Mouse (Mus musculus): ENCODE measurements at regions not wholly inside any gene's neighbourhood (a gene's known extent, or its start where the extent isn't known, plus 50 kb on each side); places are given as distances from the start of the nearest gene placed in this dataset.

GRCm38 (mm10) chr12:9261662-9262061 lies 231.9 kb downstream of the Ttc32 start:
- no peak for DNase-seq (ENCODE audit: low read depth, low spot score)

- DNase-seq (ENCODE audit: low read depth, low spot score), result no peak
These were observed 236.4 kb downstream of the Ttc32 start for GRCm38 (mm10) chr12:9266221-9266620.

DNA sequence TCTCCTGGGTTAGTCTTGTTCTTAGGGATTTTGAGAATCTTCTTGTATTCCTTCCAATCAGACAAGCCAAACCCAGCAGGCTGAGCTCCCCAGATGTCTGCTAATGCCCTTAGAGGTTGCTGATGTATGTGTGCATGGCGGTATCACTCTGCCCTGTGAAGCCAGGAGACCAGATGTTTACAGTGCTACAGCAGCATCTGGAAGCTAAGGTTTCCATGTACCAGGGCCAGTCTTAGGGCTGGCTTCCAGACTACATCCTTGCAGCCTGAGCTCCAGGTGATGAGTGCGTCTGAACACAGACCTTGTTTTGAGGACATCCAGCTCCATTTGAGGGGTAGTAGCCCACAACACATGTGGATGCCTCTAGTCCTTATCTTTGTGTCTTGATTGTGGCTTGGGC lies 241.7 kb downstream of the Ttc32 start:
- DNase-seq (ENCODE audit: low read depth, low spot score), result no peak

DNA sequence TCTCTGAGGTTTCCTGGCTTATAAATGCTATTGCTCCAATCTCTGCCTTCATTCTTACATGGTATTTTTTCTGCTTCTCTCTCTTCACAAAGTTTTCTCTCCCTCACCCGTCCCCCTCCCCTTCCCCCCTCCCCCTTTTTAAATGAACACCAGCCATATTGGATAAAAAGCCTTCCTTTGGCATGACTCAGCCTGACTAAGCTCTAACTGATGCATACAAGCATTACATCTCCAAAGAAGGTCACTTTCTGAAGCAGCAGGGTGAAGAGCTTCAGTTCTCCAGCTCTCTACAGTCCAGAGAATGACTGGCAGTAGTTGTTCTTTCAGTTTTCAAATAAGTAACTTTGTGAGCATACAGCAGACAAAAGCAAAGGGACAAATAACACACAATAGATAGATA lies 244.4 kb downstream of the Ttc32 start:
- peak; percentile 70 for DNase-seq (ENCODE audit: low read depth, low spot score)

DNA sequence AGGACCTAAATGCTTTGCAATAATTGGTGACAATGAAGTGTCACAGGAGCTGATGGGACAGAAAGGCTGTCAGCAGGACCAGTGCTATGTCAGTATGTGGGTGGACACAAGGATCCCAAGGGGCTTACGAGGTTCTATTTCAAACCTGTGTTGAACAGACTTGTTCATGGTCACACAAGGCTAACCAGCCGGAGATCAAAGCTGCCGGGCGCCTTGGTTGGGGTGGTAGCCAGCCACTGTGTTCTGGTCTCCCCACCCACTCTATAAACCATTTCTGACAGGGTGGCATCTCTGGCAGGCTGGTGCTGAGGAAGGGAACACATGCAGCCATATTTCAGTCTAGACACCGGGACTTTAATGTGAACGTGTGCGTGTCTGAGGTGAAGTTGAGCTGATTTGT lies 245.9 kb downstream of the Ttc32 start:
- DNase-seq (ENCODE audit: low read depth, low spot score), result no peak

GRCm38 (mm10) chr12:9278735-9279134 lies 248.9 kb downstream of the Ttc32 start:
- DNase-seq (ENCODE audit: low read depth, low spot score), result no peak

GRCm38 (mm10) chr12:9279893-9280605 lies 250.3 kb downstream of the Ttc32 start:
- DNase-seq (ENCODE audit: low read depth, low spot score), result no peak

DNA sequence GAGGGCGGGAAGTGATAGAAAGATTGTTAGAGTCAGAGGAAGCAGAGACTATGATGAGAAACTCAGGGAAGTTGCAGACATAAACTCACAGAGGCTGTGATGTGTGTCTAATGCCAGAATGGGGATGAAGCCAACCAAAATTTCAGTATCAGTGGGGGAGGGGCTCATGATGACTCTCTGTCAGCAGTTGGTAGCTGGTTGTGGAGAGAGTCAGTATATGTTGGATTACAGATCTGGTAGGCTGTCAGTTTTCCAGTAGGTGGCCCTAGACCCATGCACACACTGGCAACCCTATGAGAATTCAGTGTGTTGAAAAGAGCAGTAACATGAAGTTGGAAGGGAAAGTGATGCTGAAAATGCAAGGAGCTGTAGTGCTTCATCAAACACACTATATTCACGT lies 257.5 kb downstream of the Ttc32 start:
- peak; percentile 50 for DNase-seq (ENCODE audit: low read depth, low spot score)

DNA sequence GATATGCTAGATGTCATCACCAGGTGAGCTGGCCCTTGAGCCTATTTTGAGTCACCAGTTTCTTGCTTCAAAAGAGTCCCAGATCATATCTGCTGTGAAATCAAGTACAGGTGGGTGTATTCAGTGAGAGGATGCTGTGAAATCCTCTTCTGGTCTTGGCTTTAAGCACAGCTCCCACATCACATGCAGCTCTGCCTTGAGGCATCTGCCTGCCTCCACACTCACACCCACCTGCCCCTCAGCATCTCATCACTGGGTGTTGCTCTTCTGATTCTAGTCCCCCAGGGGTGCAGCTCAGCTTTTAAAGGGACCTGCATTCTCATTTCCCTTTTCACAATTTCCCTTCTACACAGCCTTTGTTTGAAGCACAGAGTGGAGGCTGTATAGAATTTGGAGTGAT lies 262.9 kb downstream of the Ttc32 start:
- DNase-seq (ENCODE audit: low read depth, low spot score), result no peak

GRCm38 (mm10) chr12:9295211-9295610 lies 265.4 kb downstream of the Ttc32 start:
- DNase-seq (ENCODE audit: low read depth, low spot score), result no peak

GRCm38 (mm10) chr12:9298848-9299655 lies 269.3 kb downstream of the Ttc32 start:
- peak; percentile 91 for DNase-seq (ENCODE audit: low read depth, low spot score)

DNA sequence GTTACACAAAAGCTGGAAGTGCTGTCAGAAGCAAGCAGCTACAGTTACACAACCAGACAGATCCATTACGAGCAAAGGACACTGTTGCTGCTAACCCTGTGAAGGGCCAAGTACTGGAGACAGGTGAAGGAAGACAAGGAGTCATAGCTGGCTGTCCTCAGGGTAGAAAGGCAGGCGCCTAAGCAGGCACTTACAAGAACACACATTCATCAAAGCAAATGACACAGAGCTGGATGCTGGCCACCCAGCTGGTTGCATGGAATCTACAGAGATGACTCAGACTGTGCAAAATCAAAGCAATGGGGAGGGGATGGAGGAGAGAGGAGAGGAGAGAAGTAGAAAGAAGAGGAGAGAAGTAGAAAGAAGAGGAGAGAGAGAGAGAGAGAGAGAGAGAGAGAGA lies 265.8 kb upstream of the Osr1 start:
- DNase-seq (ENCODE audit: low read depth, low spot score), result peak; percentile 98

- peak; percentile 68 for DNase-seq (ENCODE audit: low read depth, low spot score)
These were observed 231.8 kb upstream of the Osr1 start for GRCm38 (mm10) chr12:9337891-9338672.

DNA sequence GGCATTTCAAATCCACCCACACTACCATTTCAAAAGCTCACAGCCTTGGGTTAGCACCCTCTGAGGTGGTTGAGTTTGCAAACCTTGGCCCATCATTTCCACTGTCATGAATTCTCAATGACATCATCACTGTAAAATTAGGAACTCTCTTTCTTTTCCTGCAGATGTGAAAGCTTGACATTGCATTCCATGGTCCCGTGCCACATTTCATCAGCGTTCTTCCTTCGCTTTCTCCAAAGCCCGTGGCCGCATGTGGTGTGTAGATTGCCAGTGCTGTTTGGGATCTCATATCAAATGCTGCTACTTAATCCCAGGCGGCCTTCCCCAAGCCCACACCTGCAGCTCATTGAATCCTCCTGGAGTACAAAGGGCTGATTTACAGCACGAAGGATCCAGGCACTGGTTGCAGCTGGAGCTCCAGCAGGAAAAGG lies 231.1 kb upstream of the Osr1 start:
- peak; percentile 75 for DNase-seq (ENCODE audit: low read depth, low spot score)

DNA sequence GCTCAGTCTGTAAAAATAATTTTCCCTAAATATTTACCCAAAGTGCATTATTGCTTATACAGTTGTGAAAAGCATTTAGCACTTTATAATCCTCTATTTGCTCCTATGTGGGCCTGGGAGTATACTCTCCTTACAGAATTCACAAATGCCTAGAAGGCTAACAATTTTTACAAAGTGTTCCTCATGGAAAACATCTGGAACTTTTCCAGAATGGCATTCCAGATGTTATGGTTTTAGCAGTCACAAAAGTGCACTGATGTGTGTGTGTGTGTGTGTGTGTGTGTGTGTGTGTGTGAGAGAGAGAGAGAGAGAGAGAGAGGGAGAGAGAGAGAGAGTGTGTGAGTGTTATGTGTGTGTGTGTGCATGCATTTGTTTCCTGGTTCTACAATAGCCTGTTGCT lies 229.1 kb upstream of the Osr1 start:
- DNase-seq (ENCODE audit: low read depth, low spot score), result no peak

GRCm38 (mm10) chr12:9345359-9345758 lies 224.6 kb upstream of the Osr1 start:
- DNase-seq (ENCODE audit: low read depth, low spot score), result no peak

DNA sequence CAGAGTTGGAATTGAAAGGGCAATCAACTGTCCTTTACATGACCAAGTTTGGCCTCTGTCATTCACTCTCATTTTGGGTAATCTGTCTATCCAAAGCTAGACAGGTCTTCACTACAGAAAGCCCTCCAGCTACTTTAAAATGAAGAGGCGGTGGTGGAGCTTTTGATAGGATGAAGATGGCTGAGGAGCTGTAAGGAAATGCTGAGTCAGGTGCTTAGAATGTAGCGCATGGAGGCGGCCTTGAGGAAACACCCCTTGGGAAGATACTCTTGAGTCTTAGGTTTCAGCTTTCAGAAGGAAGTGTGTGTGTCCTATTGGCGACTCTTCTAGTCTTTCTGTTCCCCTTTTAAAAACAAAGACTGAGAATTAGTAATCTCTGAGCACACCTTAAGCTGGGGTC lies 214.4 kb upstream of the Osr1 start:
- DNase-seq (ENCODE audit: low read depth, low spot score), result no peak

DNA sequence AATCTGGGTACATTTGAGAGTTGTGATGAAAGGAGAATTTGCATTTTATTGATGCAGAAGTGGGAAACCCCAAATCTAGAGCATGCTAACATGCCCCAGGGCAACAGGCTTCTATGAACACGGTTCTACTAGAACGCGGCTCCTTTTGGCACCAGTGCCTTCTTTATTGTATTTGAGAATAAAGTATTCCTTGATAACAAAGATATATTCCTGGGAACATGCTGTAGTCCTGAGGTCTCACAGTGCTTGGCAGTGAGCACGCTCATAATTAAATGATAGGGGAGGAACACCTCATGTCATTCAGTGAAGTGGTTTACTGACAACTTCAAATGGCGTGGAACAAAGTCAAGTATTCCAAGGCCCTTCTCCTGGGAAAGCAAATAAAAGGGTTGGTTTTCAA lies 212.1 kb upstream of the Osr1 start:
- no peak for DNase-seq (ENCODE audit: low read depth, low spot score)

- no peak for DNase-seq (ENCODE audit: low read depth, low spot score)
These were observed 211.0 kb upstream of the Osr1 start for GRCm38 (mm10) chr12:9358872-9359271.

GRCm38 (mm10) chr12:9365931-9366330 lies 204.0 kb upstream of the Osr1 start:
- peak; percentile 54 for DNase-seq (ENCODE audit: low read depth, low spot score)

DNA sequence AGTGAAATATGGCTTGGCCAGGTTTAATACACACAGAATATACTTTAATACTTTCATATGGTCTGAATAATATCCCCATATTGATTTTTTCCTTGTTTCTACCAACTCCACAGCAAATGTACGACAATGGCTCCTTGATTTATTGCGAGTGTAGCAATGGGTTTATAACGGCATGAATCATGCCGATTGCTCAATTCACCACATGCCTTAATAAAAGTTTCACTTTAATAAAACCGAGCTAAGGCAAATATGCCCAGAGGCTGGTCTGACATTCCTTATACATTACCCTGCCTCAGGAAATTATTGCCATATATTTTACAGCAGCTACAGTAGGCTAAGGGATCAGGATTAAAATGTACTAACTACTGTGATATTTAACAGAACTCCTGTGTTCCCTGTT lies 201.2 kb upstream of the Osr1 start:
- DNase-seq (ENCODE audit: low read depth, low spot score), result peak; percentile 97

- DNase-seq (ENCODE audit: low read depth, low spot score), result no peak
These were observed 168.0 kb upstream of the Osr1 start for GRCm38 (mm10) chr12:9401956-9402355.
